Mouse (Mus musculus): ENCODE data around the gene 2210407C18Rik.

GRCm38 (mm10) chr11:58606177-58606919 is 9.5 kb downstream of the 2210407C18Rik start:
- TF ChIP-seq CTCF (IDR thresholded peaks at IDR 0.05; ENCODE audit: control insufficient read depth, insufficient read depth, insufficient read length), result no peak
- TF ChIP-seq USF1 (IDR thresholded peaks at IDR 0.05; ENCODE audit: low read depth), result no peak
- no peak for TF ChIP-seq MYOD1 (IDR thresholded peaks at IDR 0.05; ENCODE audit: control insufficient read depth, insufficient read length, low read depth)
- TF ChIP-seq CEBPB (IDR thresholded peaks at IDR 0.05; ENCODE audit: low read depth), result no peak
- no peak for TF ChIP-seq MAX (IDR thresholded peaks at IDR 0.05)
- TF ChIP-seq MYOG (IDR thresholded peaks at IDR 0.05; ENCODE audit: control insufficient read depth, extremely low read depth, insufficient read length), result no peak

Measured in C2C12 (cell line).